Mouse (Mus musculus) G1E (cell line): ENCODE data around the gene Grik1. TPM values are rescaled to one million over a fixed set of nuclear protein-coding genes. Genes with fewer than 3 reads are reported as not detected.

Source experiments
- ATAC-seq: 2 replicates; pipeline ENCODE4 v1.8.0; 2016; ENCODE audit warnings: mild to moderate bottlenecking; ENCODE audit not compliant: insufficient number of reproducible peaks, poor library complexity, low FRiP score, severe bottlenecking; ENCODE audit errors: extremely low read depth
- DNase-seq: peaks from one replicate; pipeline ENCODE4 v3.0.0; 2012; ENCODE audit warnings: low spot score
- H3K27me3 ChIP-seq: 2 replicates; pipeline ENCODE4 v1.6.1; 2012; ENCODE audit warnings: mild to moderate bottlenecking, low read length, inconsistent platforms; ENCODE audit not compliant: insufficient read depth
- H3K36me3 ChIP-seq: replicated peaks from 2 replicates; pipeline ENCODE3; 2012; ENCODE audit warnings: mild to moderate bottlenecking, inconsistent platforms
- H3K4me1 ChIP-seq: 2 replicates; pipeline ENCODE4 v1.6.1; 2012; ENCODE audit warnings: low read depth, low read length, inconsistent platforms, mixed read lengths; ENCODE audit not compliant: insufficient read depth
- H3K4me3 ChIP-seq: 2 replicates; pipeline ENCODE4 v1.5.1; 2012; ENCODE audit warnings: low read depth, mild to moderate bottlenecking, inconsistent platforms, low read length, moderate library complexity, mixed read lengths
- H3K9me3 ChIP-seq: replicated peaks from 2 replicates; pipeline ENCODE4 v1.6.1; 2012; ENCODE audit warnings: inconsistent platforms
- CTCF ChIP-seq: IDR thresholded peaks from 2 replicates; pipeline ENCODE4 v1.5.1; 2012; ENCODE audit warnings: low read depth, low read length, inconsistent platforms, mixed read lengths
- GATA1 ChIP-seq: IDR thresholded peaks from 2 replicates; pipeline ENCODE4 v1.6.1; 2012; ENCODE audit warnings: borderline replicate concordance, low read length, inconsistent platforms, mixed read lengths
- GATA2 ChIP-seq: IDR thresholded peaks from 2 replicates; pipeline ENCODE4 v1.6.1; 2012; ENCODE audit warnings: low read depth, low read length, inconsistent platforms, borderline replicate concordance
- POLR2AphosphoS5 ChIP-seq: IDR thresholded peaks from 2 replicates; pipeline ENCODE4 v1.6.1; 2012; ENCODE audit warnings: low read depth, low read length, inconsistent platforms; ENCODE audit not compliant: insufficient replicate concordance
- TAL1 ChIP-seq: conservative IDR thresholded peaks from 2 replicates; pipeline ENCODE4 v1.6.1; 2012; ENCODE audit warnings: low read depth, low read length, inconsistent platforms, mixed read lengths
- polyA plus RNA-seq: library from polyadenylated mRNA; stranded (reverse); fragments of >175 nt; gene quantifications from 2 replicates; pipeline ENCODE4 v1.2.3, GENCODE M21; 2012
- total RNA-seq, 2 experiments: library from RNA; stranded (forward) in 1 of 2; stranded (reverse) in 1 of 2; fragments of 200-1000 nt in 1 of 2; fragments of >200 nt in 1 of 2; fragmentation: Nextera tagmentation in 1 of 2; gene quantifications; 2 replicates each; pipeline ENCODE4 v1.2.3; 2014 to 2017

The Grik1 gene
- total and polyA plus RNA-seq, 3 experiments = 0.05 TPM; not detected in 2

DNA sequence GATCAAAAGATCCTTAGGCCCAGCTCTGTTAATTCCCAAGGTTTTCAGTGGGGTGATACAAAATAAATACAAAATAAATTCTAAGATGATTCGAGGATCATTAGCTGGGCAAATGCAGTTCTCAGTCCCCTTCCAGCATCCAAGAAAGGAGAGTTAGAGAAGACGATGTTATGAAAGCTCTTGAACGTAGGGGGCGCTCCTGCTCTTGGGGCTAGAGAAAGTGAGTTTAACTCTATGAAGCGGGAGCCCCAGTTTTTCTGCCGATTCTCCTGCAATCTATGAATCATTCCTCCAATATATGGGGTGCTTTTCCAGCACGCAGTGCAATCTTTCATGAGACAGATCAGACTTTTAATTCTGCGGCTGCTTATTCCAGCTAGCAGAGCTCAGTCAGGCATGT, 78.2 kb downstream of the Grik1 start:
- Histone ChIP-seq H3K36me3 (no peaks in the 10 kb centered on the region), H3K9me3 (peaks cover 14% of the 10 kb centered on the region), H3K4me1 (no peaks in the 10 kb centered on the region), H3K4me3 (no peak overlapping the region), H3K27me3 (no peaks in the 10 kb centered on the region)
- no peak for DNase-seq
- no peak for TF ChIP-seq TAL1
- TF ChIP-seq GATA1 = no peak
- no peak for TF ChIP-seq POLR2AphosphoS5
- no peak for TF ChIP-seq CTCF
- no peak for TF ChIP-seq GATA2
- ATAC-seq = no peak

DNA sequence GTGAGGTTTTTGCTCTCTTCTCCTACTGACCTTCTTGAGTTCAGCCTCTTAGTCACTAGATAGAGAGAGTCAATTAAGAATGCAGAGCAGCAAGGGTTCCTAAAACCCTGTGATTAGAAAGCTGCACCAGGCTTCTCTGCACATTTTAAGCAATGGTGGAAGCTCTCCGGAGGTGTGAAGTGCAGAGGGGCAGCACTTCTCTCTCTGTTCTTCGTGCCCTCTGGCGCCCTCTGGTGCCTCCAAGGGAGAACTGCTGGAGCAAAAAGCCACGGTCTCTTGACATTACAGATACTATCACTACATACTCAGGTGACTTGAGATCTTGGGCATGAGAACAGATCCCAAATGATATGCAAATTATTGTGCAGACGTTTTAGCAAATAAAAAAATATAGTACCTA, 85.7 kb downstream of the Grik1 start:
- Histone ChIP-seq H3K36me3 (no peaks in the 10 kb centered on the region), H3K4me3 (no peak overlapping the region), H3K4me1 (no peaks in the 10 kb centered on the region), H3K27me3 (no peaks in the 10 kb centered on the region), H3K9me3 (peaks cover 19% of the 10 kb centered on the region)
- TF ChIP-seq POLR2AphosphoS5 (no peak), GATA2 (no peak), CTCF (no peak), TAL1 (no peak), GATA1 (no peak)
- DNase-seq (no peak), ATAC-seq (0 out of 2 replicates have a peak, but pooled peaks have one; percentile 22)

GRCm38 (mm10) chr16:88203985-88204384, 86.1 kb downstream of the Grik1 start:
- no peaks in the 10 kb centered on the region for H3K27me3 ChIP-seq
- no peaks in the 10 kb centered on the region for H3K36me3 ChIP-seq
- H3K4me3 ChIP-seq = no peak overlapping the region
- ATAC-seq (no peak), DNase-seq (no peak)
- H3K4me1 ChIP-seq = no peaks in the 10 kb centered on the region
- TF ChIP-seq GATA2 = no peak
- no peak for TF ChIP-seq CTCF
- TF ChIP-seq POLR2AphosphoS5 = no peak
- no peak for TF ChIP-seq TAL1
- no peak for TF ChIP-seq GATA1
- H3K9me3 ChIP-seq = peaks cover 17% of the 10 kb centered on the region

GRCm38 (mm10) chr16:88187433-88188037, 102.5 kb downstream of the Grik1 start:
- TF ChIP-seq GATA1 (no peak), CTCF (no peak), POLR2AphosphoS5 (no peak), GATA2 (no peak), TAL1 (no peak)
- no peaks in the 10 kb centered on the region for H3K36me3 ChIP-seq
- H3K27me3 ChIP-seq = no peaks in the 10 kb centered on the region
- no peaks in the 10 kb centered on the region for H3K4me1 ChIP-seq
- H3K9me3 ChIP-seq = peaks cover 12% of the 10 kb centered on the region; the same call in 1 of the 2 replicates
- DNase-seq (no peak), ATAC-seq (no peak)
- no peak overlapping the region for H3K4me3 ChIP-seq

- ATAC-seq (no peak), DNase-seq (no peak)
- H3K4me3 ChIP-seq = no peak overlapping the region
- no peaks in the 10 kb centered on the region for H3K27me3 ChIP-seq
- no peak for TF ChIP-seq CTCF
- no peak for TF ChIP-seq GATA2
- no peak for TF ChIP-seq GATA1
- no peak for TF ChIP-seq POLR2AphosphoS5
- no peak for TF ChIP-seq TAL1
- H3K36me3 ChIP-seq = no peaks in the 10 kb centered on the region
- H3K9me3 ChIP-seq = peaks cover 29% of the 10 kb centered on the region
- H3K4me1 ChIP-seq = no peaks in the 10 kb centered on the region
These were observed 111.3 kb downstream of the Grik1 start for GRCm38 (mm10) chr16:88178813-88179212.

DNA sequence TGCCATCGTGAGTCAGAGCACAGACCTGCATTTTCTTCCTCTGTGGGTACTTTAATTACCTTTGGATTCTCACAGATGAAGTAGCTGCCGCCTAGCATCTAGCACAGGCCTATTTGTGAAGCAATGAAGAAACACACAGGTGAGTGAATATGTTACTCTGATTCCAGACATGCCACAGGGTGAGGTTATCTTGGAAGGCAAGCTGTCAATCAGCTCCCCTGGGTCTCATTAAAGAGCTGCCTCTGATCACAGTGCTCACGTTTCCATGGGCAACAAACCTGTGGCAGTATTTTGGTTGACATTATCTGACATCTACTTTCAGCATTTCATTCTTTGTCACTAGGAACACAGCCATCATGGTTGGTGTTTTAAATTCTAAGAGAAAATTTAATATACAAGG, 112.7 kb downstream of the Grik1 start:
- H3K4me1 ChIP-seq = no peaks in the 10 kb centered on the region
- ATAC-seq = no peak

More for the DNA sequence above, 112.7 kb downstream of the Grik1 start:
- Histone ChIP-seq H3K9me3 (peaks cover 29% of the 10 kb centered on the region), H3K27me3 (no peaks in the 10 kb centered on the region), H3K4me3 (no peak overlapping the region), H3K36me3 (no peaks in the 10 kb centered on the region)
- DNase-seq = no peak
- TF ChIP-seq GATA2 (no peak), GATA1 (no peak), POLR2AphosphoS5 (no peak), CTCF (no peak), TAL1 (no peak)
